Mouse (Mus musculus) C2C12 (cell line): ENCODE measurements around the gene Ap3d1. TPM values are rescaled to one million over a fixed set of nuclear protein-coding genes. Genes with fewer than 3 reads are reported as not detected.
A peak's percentile ranks its signal among the peaks of the same experiment; 100 is the strongest.

Experiments
- H3K27me3 ChIP-seq: one replicate; pipeline ENCODE4 v1.6.1; 2011; ENCODE audit not compliant: control insufficient read depth, insufficient read depth, insufficient read length
- H3K36me3 ChIP-seq: one replicate; pipeline ENCODE4 v1.6.1; 2011; ENCODE audit not compliant: control insufficient read depth, insufficient read depth
- H3K4me3 ChIP-seq: one replicate; pipeline ENCODE4 v1.5.1; 2011; ENCODE audit warnings: mild to moderate bottlenecking, control low read depth; ENCODE audit not compliant: poor library complexity, insufficient read depth, severe bottlenecking
- H3K79me2 ChIP-seq: one replicate; pipeline ENCODE4 v1.6.1; 2011; ENCODE audit not compliant: control insufficient read depth, insufficient read depth
- H3K79me3 ChIP-seq: one replicate; pipeline ENCODE4 v1.6.1; 2011; ENCODE audit warnings: low read depth, control low read depth
- H3ac ChIP-seq: one replicate; pipeline ENCODE3; 2011; ENCODE audit warnings: low read depth; ENCODE audit not compliant: control insufficient read depth, insufficient read length
- CEBPB ChIP-seq: IDR thresholded peaks from one replicate; pipeline ENCODE4 v1.6.1; 2011; ENCODE audit warnings: low read depth, mild to moderate bottlenecking, control low read depth, moderate library complexity
- CTCF ChIP-seq: IDR thresholded peaks from one replicate; pipeline ENCODE4 v1.5.1; 2011; ENCODE audit not compliant: control insufficient read depth, insufficient read depth, insufficient read length
- FOSL1 ChIP-seq: IDR thresholded peaks from one replicate; pipeline ENCODE4 v1.8.0; 2011; ENCODE audit warnings: mild to moderate bottlenecking, low read length; ENCODE audit not compliant: poor library complexity, insufficient read depth, severe bottlenecking
- MAX ChIP-seq: IDR thresholded peaks from one replicate; pipeline ENCODE4 v1.6.1; 2011; ENCODE audit warnings: mild to moderate bottlenecking, control low read depth
- MYOD1 ChIP-seq: IDR thresholded peaks from one replicate; pipeline ENCODE4 v1.6.1; 2011; ENCODE audit warnings: low read depth; ENCODE audit not compliant: control insufficient read depth, insufficient read length
- MYOG ChIP-seq: IDR thresholded peaks from one replicate; pipeline ENCODE4 v1.6.1; 2011; ENCODE audit not compliant: control insufficient read depth, insufficient read length; ENCODE audit errors: extremely low read depth
- USF1 ChIP-seq: IDR thresholded peaks from one replicate; pipeline ENCODE4 v1.6.1; 2011; ENCODE audit warnings: low read depth, mild to moderate bottlenecking, control low read depth, moderate library complexity
- polyA plus RNA-seq: library from polyadenylated mRNA; unstranded; fragments of >200 nt; fragmentation: generic; extraction: Trizol; gene quantifications from one replicate; pipeline ENCODE4 v1.2.1, GENCODE M21; 2012; ENCODE audit warnings: missing spikeins

Gene Ap3d1
- polyA plus RNA-seq, 1 experiment: 51.3 TPM

DNA sequence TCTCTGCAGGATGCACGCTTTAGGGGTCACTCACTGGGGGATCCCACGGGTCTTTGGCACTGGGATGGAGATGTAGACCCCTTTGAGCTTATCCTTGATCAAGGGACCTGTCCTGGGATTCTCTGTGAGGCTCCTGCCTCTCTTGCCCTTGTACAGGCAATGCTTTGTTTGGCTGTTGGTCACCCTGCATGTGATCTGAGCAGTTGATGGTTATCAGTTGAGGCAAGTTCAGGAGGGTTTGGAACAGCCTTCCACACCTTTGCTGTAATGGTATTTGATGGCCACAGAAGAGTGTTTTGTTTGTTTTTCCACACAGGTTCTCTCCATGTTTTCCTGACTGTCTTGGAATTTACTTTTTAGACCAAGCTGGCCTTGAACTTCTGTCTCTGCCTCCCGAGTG lies 19.8 kb upstream of the Ap3d1 start:
- peaks cover 28% of the 10 kb centered on the region for H3K36me3 ChIP-seq
- H3ac ChIP-seq: no peak overlapping the region
- TF ChIP-seq MYOG (no peak), FOSL1 (no peak), USF1 (no peak), CTCF (no peak), CEBPB (no peak), MAX (no peak), MYOD1 (no peak)
- H3K79me2 ChIP-seq: peaks cover 100% of the 10 kb centered on the region
- no peak overlapping the region for H3K4me3 ChIP-seq
- no peaks in the 10 kb centered on the region for H3K27me3 ChIP-seq
- peaks cover 86% of the 10 kb centered on the region for H3K79me3 ChIP-seq

- Histone ChIP-seq H3K36me3 (peaks cover 18% of the 10 kb centered on the region), H3K4me3 (no peak overlapping the region), H3K27me3 (no peaks in the 10 kb centered on the region), H3K79me2 (peaks cover 100% of the 10 kb centered on the region), H3ac (no peak overlapping the region), H3K79me3 (peaks cover 91% of the 10 kb centered on the region)
- TF ChIP-seq MYOG (no peak), USF1 (no peak), FOSL1 (no peak), CTCF (no peak)
Measured at GRCm38 (mm10) chr10:80760596-80761524, 18.8 kb upstream of the Ap3d1 start.

- Histone ChIP-seq H3ac (no peak overlapping the region), H3K79me2 (peaks cover 86% of the 10 kb centered on the region), H3K36me3 (no peaks in the 10 kb centered on the region), H3K4me3 (no peak overlapping the region), H3K79me3 (peaks cover 76% of the 10 kb centered on the region), H3K27me3 (no peaks in the 10 kb centered on the region)
- peak; percentile 6 for TF ChIP-seq MYOD1
- peak; percentile 54 for TF ChIP-seq FOSL1
- TF ChIP-seq USF1: peak; percentile 81
- TF ChIP-seq MAX: peak; percentile 22
- no peak for TF ChIP-seq CTCF
- no peak for TF ChIP-seq MYOG
- TF ChIP-seq CEBPB: no peak
Measured at GRCm38 (mm10) chr10:80758651-80759050, 16.6 kb upstream of the Ap3d1 start.

DNA sequence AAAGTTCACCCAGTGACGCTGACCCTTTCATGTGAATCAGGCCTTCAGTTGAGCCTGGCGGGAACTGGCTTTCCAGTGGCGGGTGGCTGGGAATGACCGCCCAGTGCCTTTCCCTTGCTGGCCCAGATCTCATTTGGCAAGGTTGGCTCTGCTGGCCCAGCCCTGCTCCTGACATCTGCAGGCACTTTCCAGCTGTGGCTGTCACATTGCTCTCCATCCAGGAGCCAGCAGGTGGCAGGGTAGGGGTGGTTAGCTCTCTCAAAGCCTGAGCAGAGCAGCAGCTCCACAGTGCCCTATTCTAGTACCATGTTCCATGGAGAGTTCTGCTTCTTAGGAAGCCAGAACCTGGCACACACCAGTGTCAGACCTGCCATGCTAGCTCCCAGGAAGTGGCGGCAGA lies 15.7 kb upstream of the Ap3d1 start:
- Histone ChIP-seq H3K36me3 (no peaks in the 10 kb centered on the region), H3K79me2 (peaks cover 77% of the 10 kb centered on the region), H3K4me3 (no peak overlapping the region), H3ac (peak overlapping the region; percentile 31), H3K27me3 (no peaks in the 10 kb centered on the region), H3K79me3 (peaks cover 71% of the 10 kb centered on the region)
- TF ChIP-seq MYOD1: peak; percentile 21
- peak; percentile 39 for TF ChIP-seq CTCF
- TF ChIP-seq MYOG: no peak
- TF ChIP-seq MAX: peak; percentile 71

- Histone ChIP-seq H3K79me2 (peaks cover 69% of the 10 kb centered on the region), H3K36me3 (no peaks in the 10 kb centered on the region), H3K79me3 (peaks cover 65% of the 10 kb centered on the region), H3K4me3 (peak overlapping the region; percentile 28), H3K27me3 (no peaks in the 10 kb centered on the region), H3ac (peak overlapping the region; percentile 96)
- TF ChIP-seq MYOD1: no peak
- no peak for TF ChIP-seq MAX
- no peak for TF ChIP-seq MYOG
- no peak for TF ChIP-seq CTCF
- TF ChIP-seq CEBPB: no peak
- no peak for TF ChIP-seq FOSL1
- TF ChIP-seq USF1: no peak
Measured at GRCm38 (mm10) chr10:80756967-80757366, 14.9 kb upstream of the Ap3d1 start.

- peak overlapping the region; percentile 96 for H3ac ChIP-seq
- TF ChIP-seq CTCF (no peak), MYOD1 (no peak), CEBPB (no peak), USF1 (no peak), MYOG (no peak), FOSL1 (no peak), MAX (no peak)
- H3K79me3 ChIP-seq: peaks cover 61% of the 10 kb centered on the region
- no peaks in the 10 kb centered on the region for H3K27me3 ChIP-seq
- peaks cover 65% of the 10 kb centered on the region for H3K79me2 ChIP-seq
- H3K4me3 ChIP-seq: peak overlapping the region; percentile 78
- H3K36me3 ChIP-seq: no peaks in the 10 kb centered on the region
Measured at GRCm38 (mm10) chr10:80756509-80756908, 14.4 kb upstream of the Ap3d1 start.
